Mouse (Mus musculus) lung, adult 2 months (tissue): ENCODE measurements around the gene Slc10a6. TPM values are rescaled to one million over a fixed set of nuclear protein-coding genes. Genes with fewer than 3 reads are reported as not detected.

Experiments
- DNase-seq: peaks from one replicate; pipeline ENCODE4 v3.0.0; 2022
- H3K4me1 ChIP-seq: fragments of 200-500 bp; 2 replicates; pipeline ENCODE4 v1.6.1; 2011; ENCODE audit warnings: low read length; ENCODE audit not compliant: control insufficient read depth, insufficient read depth
- H3K4me3 ChIP-seq: fragments of 200-500 bp; replicated peaks from 2 replicates; pipeline ENCODE3; 2011; ENCODE audit warnings: low read depth, mild to moderate bottlenecking, control low read depth, low read length; ENCODE audit errors: extremely low read depth
- CTCF ChIP-seq: fragments of 200-500 bp; IDR thresholded peaks from 2 replicates; pipeline ENCODE4 v1.5.1; 2011; ENCODE audit warnings: mild to moderate bottlenecking, low read length, control low read depth; ENCODE audit not compliant: insufficient read depth
- POLR2A ChIP-seq: fragments of 200-500 bp; IDR thresholded peaks from 2 replicates; pipeline ENCODE4 v1.6.1; 2011; ENCODE audit warnings: low read depth, mild to moderate bottlenecking, control low read depth, low read length, borderline replicate concordance; ENCODE audit errors: extremely low read depth
- WGBS: fragments of 180-500 bp; shearing (Covaris S2); methylation state at CpG from one replicate; pipeline ENCODE4 v1.1.7; 2018; 5-methylcytosine and 5-hydroxymethylcytosine counted together
- polyA plus RNA-seq: library from polyadenylated mRNA; depleted of rRNA; stranded (reverse); fragments of >200 nt; gene quantifications from 2 replicates; pipeline ENCODE4 v1.2.3, GENCODE M21; 2012

The Slc10a6 gene
- polyA plus RNA-seq, 1 experiment, result 18.7 TPM

- H3K4me3 ChIP-seq, result no peak overlapping the region
- 38% methylated on average over 5 of the region's 5 CpGs for WGBS
Observed at GRCm38 (mm10) chr5:103622321-103622720, 6.9 kb downstream of the Slc10a6 start.

GRCm38 (mm10) chr5:103620301-103620973 is 8.8 kb downstream of the Slc10a6 start:
- WGBS, result 48% methylated on average over 12 of the region's 12 CpGs
- peaks cover 24% of the 10 kb centered on the region for H3K4me1 ChIP-seq
- no peak overlapping the region for H3K4me3 ChIP-seq
- TF ChIP-seq CTCF (no peak), POLR2A (no peak)
- DNase-seq, result peak; percentile 76

More at GRCm38 (mm10) chr5:103622321-103622720, 6.9 kb downstream of the Slc10a6 start:
- H3K4me1 ChIP-seq, result peaks cover 25% of the 10 kb centered on the region
- TF ChIP-seq POLR2A (no peak), CTCF (no peak)
- DNase-seq, result no peak

- Histone ChIP-seq H3K4me1 (peaks cover 16% of the 10 kb centered on the region), H3K4me3 (no peak overlapping the region)
- WGBS, result 82% methylated on average over 9 of the region's 9 CpGs
- DNase-seq, result no peak
- TF ChIP-seq POLR2A, result no peak
- no peak for TF ChIP-seq CTCF
Observed at GRCm38 (mm10) chr5:103617191-103617590, 12.0 kb downstream of the Slc10a6 start.

- TF ChIP-seq CTCF (no peak), POLR2A (no peak)
- DNase-seq, result no peak
- no peak overlapping the region for H3K4me3 ChIP-seq
- 80% methylated on average over 7 of the region's 7 CpGs for WGBS
- H3K4me1 ChIP-seq, result peaks cover 6% of the 10 kb centered on the region
Observed at GRCm38 (mm10) chr5:103614356-103614755, 14.8 kb downstream of the Slc10a6 start.

GRCm38 (mm10) chr5:103612316-103612715 is 16.9 kb downstream of the Slc10a6 start:
- no peak for TF ChIP-seq POLR2A
- TF ChIP-seq CTCF, result peak; percentile 70
- no peak for DNase-seq
- Histone ChIP-seq H3K4me3 (no peak overlapping the region), H3K4me1 (peaks cover 6% of the 10 kb centered on the region)
- 67% methylated on average over 7 of the region's 7 CpGs for WGBS

GRCm38 (mm10) chr5:103610856-103611472 is 18.2 kb downstream of the Slc10a6 start:
- 53% methylated on average over 10 of the region's 10 CpGs for WGBS
- Histone ChIP-seq H3K4me1 (peaks cover 6% of the 10 kb centered on the region), H3K4me3 (no peak overlapping the region)
- TF ChIP-seq CTCF, result no peak
- TF ChIP-seq POLR2A, result no peak
- DNase-seq, result no peak

- H3K4me1 ChIP-seq, result peaks cover 3% of the 10 kb centered on the region; the same call in 1 of the 2 replicates
- no peak for TF ChIP-seq POLR2A
- TF ChIP-seq CTCF, result no peak
- DNase-seq, result no peak
- WGBS, result 58% methylated on average over 5 of the region's 5 CpGs
- no peak overlapping the region for H3K4me3 ChIP-seq
Observed at GRCm38 (mm10) chr5:103610148-103610547, 19.1 kb downstream of the Slc10a6 start.

- no peak for DNase-seq
- 73% methylated on average over 7 of the region's 7 CpGs for WGBS
- TF ChIP-seq POLR2A, result no peak
- no peak for TF ChIP-seq CTCF
Observed at GRCm38 (mm10) chr5:103605707-103606106, 23.5 kb downstream of the Slc10a6 start.

GRCm38 (mm10) chr5:103603115-103603893 is 25.9 kb downstream of the Slc10a6 start:
- Histone ChIP-seq H3K4me3 (no peak overlapping the region), H3K4me1 (no peaks in the 10 kb centered on the region)
- no peak for TF ChIP-seq CTCF
- no peak for TF ChIP-seq POLR2A
- no peak for DNase-seq
- WGBS, result 68% methylated on average over 11 of the region's 11 CpGs

More at GRCm38 (mm10) chr5:103605707-103606106, 23.5 kb downstream of the Slc10a6 start:
- Histone ChIP-seq H3K4me3 (no peak overlapping the region), H3K4me1 (no peaks in the 10 kb centered on the region)

- Histone ChIP-seq H3K4me3 (no peak overlapping the region), H3K4me1 (no peaks in the 10 kb centered on the region)
- TF ChIP-seq CTCF (no peak), POLR2A (no peak)
- DNase-seq, result no peak
- WGBS, result 68% methylated on average over 5 of the region's 5 CpGs
Observed at GRCm38 (mm10) chr5:103598881-103599280, 30.3 kb downstream of the Slc10a6 start.

- no peak for DNase-seq
- TF ChIP-seq POLR2A (no peak), CTCF (no peak)
- Histone ChIP-seq H3K4me1 (no peaks in the 10 kb centered on the region), H3K4me3 (no peak overlapping the region)
- WGBS, result 62% methylated on average over 9 of the region's 9 CpGs
Observed at GRCm38 (mm10) chr5:103598264-103598663, 30.9 kb downstream of the Slc10a6 start.
